Mouse (Mus musculus): ENCODE measurements around the gene Abl1.

The Abl1 gene

GRCm38 (mm10) chr2:31827877-31828276 lies 139.7 kb downstream of the Abl1 start:
- Histone ChIP-seq H3K27me3 (ENCODE audit: control insufficient read depth, insufficient read depth, low read length, poor library complexity, severe bottlenecking) (no peaks in the 10 kb centered on the region), H3K36me3 (ENCODE audit: control insufficient read depth, insufficient read depth, low read length, poor library complexity, severe bottlenecking) (no peaks in the 10 kb centered on the region)
- DNase-seq (ENCODE audit: low read depth, low spot score) = no peak

GRCm38 (mm10) chr2:31828311-31828825 lies 140.2 kb downstream of the Abl1 start:
- no peaks in the 10 kb centered on the region for H3K27me3 ChIP-seq (ENCODE audit: control insufficient read depth, insufficient read depth, low read length, poor library complexity, severe bottlenecking)
- H3K36me3 ChIP-seq (ENCODE audit: control insufficient read depth, insufficient read depth, low read length, poor library complexity, severe bottlenecking) = no peaks in the 10 kb centered on the region
- no peak for DNase-seq (ENCODE audit: low read depth, low spot score)

GRCm38 (mm10) chr2:31836091-31836490 lies 147.9 kb downstream of the Abl1 start:
- DNase-seq (ENCODE audit: low read depth, low spot score) = no peak
- H3K27me3 ChIP-seq (ENCODE audit: control insufficient read depth, insufficient read depth, low read length, poor library complexity, severe bottlenecking) = no peaks in the 10 kb centered on the region
- no peaks in the 10 kb centered on the region for H3K36me3 ChIP-seq (ENCODE audit: control insufficient read depth, insufficient read depth, low read length, poor library complexity, severe bottlenecking)

- Histone ChIP-seq H3K36me3 (ENCODE audit: control insufficient read depth, insufficient read depth, low read length, poor library complexity, severe bottlenecking) (no peaks in the 10 kb centered on the region), H3K27me3 (ENCODE audit: control insufficient read depth, insufficient read depth, low read length, poor library complexity, severe bottlenecking) (no peaks in the 10 kb centered on the region)
- DNase-seq (ENCODE audit: low read depth, low spot score) = no peak
Measured at GRCm38 (mm10) chr2:31836985-31837384, 148.8 kb downstream of the Abl1 start.

GRCm38 (mm10) chr2:31838868-31839267 lies 150.7 kb downstream of the Abl1 start:
- Histone ChIP-seq H3K36me3 (ENCODE audit: control insufficient read depth, insufficient read depth, low read length, poor library complexity, severe bottlenecking) (no peaks in the 10 kb centered on the region), H3K27me3 (ENCODE audit: control insufficient read depth, insufficient read depth, low read length, poor library complexity, severe bottlenecking) (no peaks in the 10 kb centered on the region)
- DNase-seq (ENCODE audit: low read depth, low spot score) = no peak

- Histone ChIP-seq H3K36me3 (ENCODE audit: control insufficient read depth, insufficient read depth, low read length, poor library complexity, severe bottlenecking) (no peaks in the 10 kb centered on the region), H3K27me3 (ENCODE audit: control insufficient read depth, insufficient read depth, low read length, poor library complexity, severe bottlenecking) (peaks cover 2% of the 10 kb centered on the region; the same call in 1 of the 2 replicates)
- DNase-seq (ENCODE audit: low read depth, low spot score) = no peak
Measured at GRCm38 (mm10) chr2:31844729-31845136, 156.6 kb downstream of the Abl1 start.

- DNase-seq (ENCODE audit: low read depth, low spot score) = no peak
- Histone ChIP-seq H3K27me3 (ENCODE audit: control insufficient read depth, insufficient read depth, low read length, poor library complexity, severe bottlenecking) (peaks cover 2% of the 10 kb centered on the region; the same call in 1 of the 2 replicates), H3K36me3 (ENCODE audit: control insufficient read depth, insufficient read depth, low read length, poor library complexity, severe bottlenecking) (no peaks in the 10 kb centered on the region)
Measured at GRCm38 (mm10) chr2:31845512-31845895, 157.3 kb downstream of the Abl1 start.

- peak; percentile 39 for DNase-seq (ENCODE audit: low read depth, low spot score)
- no peaks in the 10 kb centered on the region for H3K36me3 ChIP-seq (ENCODE audit: control insufficient read depth, insufficient read depth, low read length, poor library complexity, severe bottlenecking)
- peaks cover 2% of the 10 kb centered on the region; the same call in 1 of the 2 replicates for H3K27me3 ChIP-seq (ENCODE audit: control insufficient read depth, insufficient read depth, low read length, poor library complexity, severe bottlenecking)
Measured at GRCm38 (mm10) chr2:31845896-31846691, 157.9 kb downstream of the Abl1 start, which contains the start of gene Fibcd1. Gene Fibcd1 (minus strand): TSS chr2:31846005.

- Histone ChIP-seq H3K27me3 (ENCODE audit: control insufficient read depth, insufficient read depth, low read length, poor library complexity, severe bottlenecking) (peaks cover 2% of the 10 kb centered on the region; the same call in 1 of the 2 replicates), H3K36me3 (ENCODE audit: control insufficient read depth, insufficient read depth, low read length, poor library complexity, severe bottlenecking) (no peaks in the 10 kb centered on the region)
- DNase-seq (ENCODE audit: low read depth, low spot score) = peak; percentile 15
Measured at GRCm38 (mm10) chr2:31846692-31847660, 158.8 kb downstream of the Abl1 start.

GRCm38 (mm10) chr2:31847908-31848307 lies 159.7 kb downstream of the Abl1 start:
- no peaks in the 10 kb centered on the region for H3K36me3 ChIP-seq (ENCODE audit: control insufficient read depth, insufficient read depth, low read length, poor library complexity, severe bottlenecking)
- DNase-seq (ENCODE audit: low read depth, low spot score) = peak; percentile 81
- peaks cover 2% of the 10 kb centered on the region; the same call in 1 of the 2 replicates for H3K27me3 ChIP-seq (ENCODE audit: control insufficient read depth, insufficient read depth, low read length, poor library complexity, severe bottlenecking)

GRCm38 (mm10) chr2:31850141-31850540 lies 162.0 kb downstream of the Abl1 start:
- Histone ChIP-seq H3K36me3 (ENCODE audit: control insufficient read depth, insufficient read depth, low read length, poor library complexity, severe bottlenecking) (no peaks in the 10 kb centered on the region), H3K27me3 (ENCODE audit: control insufficient read depth, insufficient read depth, low read length, poor library complexity, severe bottlenecking) (peaks cover 2% of the 10 kb centered on the region; the same call in 1 of the 2 replicates)
- DNase-seq (ENCODE audit: low read depth, low spot score) = no peak

Measured in splenic B cell, adult 2 months (primary cell).